Mouse (Mus musculus) liver, adult (tissue): Measurements from ENCODE around the gene Xxylt1.

ENCODE experiments used
- GATA4 ChIP-seq: IDR thresholded peaks from 2 replicates; pipeline ENCODE4 v1.6.1; 2014; ENCODE audit warnings: mild to moderate bottlenecking, low read length; ENCODE audit not compliant: insufficient replicate concordance

Gene Xxylt1

DNA sequence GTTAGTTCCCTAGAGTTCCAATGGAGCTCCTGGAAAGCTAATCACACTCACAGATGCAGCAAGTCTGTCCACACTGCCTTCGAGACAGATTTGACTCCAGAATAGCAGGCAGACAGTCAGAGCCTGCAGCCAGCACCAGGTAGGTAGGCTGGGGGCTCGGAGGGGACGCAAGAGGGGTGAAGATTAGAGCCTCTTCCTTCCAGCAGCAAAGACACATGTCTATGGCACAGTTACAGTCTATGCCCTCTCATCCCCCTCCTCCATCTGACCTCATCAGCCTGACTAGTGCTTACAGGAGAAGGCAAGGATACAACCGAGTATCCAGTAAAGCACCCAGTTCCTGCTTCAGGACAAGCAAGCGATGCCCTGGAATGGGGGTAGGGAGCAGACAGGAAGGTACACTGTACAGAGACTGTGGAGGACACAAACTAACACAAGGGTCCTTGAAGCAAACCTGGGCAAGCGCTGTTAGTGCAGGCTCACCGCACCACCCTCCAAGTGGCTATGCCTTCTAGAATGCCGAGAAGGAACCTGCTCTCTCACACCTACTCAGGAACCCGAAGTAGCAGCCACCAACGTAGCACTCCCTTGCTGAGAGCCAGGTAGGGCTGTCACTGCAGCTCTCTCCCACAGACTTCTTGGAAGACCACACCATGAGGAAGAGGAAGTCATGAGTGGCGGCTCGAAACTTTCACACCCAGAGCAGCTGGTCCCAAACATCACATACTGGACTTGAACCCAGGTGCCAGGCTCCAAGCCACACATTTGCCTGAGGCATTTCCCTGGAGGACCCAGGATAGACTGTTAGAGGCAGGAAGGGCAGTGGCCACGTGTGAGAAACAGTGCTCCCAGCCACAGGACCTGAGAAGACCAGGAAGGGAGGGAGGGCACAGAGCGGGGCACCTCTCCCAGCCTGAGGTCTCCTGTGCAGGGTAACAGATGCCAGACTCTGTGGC is 11.7 kb downstream of the Xxylt1 start:
- TF ChIP-seq GATA4 = no peak

DNA sequence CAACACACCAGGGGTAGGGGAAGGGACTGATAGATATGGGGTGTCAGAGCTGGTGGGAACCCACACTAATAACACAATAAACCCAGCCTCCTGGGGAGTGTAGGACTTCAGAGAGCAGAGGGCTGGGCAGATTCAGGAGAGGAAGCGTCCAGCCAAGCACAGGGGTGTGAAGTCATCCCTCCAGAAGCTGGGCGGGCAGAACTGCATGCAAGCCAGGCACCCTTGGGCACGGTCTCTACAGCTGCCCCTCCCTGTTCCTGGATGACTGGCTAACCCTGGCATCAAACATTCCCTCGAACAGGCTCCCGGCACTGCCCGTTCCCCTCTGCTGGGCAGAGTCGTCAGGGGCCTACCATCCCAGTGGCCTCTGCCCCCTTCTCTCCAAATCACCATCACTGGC is 13.0 kb downstream of the Xxylt1 start:
- TF ChIP-seq GATA4 = no peak

DNA sequence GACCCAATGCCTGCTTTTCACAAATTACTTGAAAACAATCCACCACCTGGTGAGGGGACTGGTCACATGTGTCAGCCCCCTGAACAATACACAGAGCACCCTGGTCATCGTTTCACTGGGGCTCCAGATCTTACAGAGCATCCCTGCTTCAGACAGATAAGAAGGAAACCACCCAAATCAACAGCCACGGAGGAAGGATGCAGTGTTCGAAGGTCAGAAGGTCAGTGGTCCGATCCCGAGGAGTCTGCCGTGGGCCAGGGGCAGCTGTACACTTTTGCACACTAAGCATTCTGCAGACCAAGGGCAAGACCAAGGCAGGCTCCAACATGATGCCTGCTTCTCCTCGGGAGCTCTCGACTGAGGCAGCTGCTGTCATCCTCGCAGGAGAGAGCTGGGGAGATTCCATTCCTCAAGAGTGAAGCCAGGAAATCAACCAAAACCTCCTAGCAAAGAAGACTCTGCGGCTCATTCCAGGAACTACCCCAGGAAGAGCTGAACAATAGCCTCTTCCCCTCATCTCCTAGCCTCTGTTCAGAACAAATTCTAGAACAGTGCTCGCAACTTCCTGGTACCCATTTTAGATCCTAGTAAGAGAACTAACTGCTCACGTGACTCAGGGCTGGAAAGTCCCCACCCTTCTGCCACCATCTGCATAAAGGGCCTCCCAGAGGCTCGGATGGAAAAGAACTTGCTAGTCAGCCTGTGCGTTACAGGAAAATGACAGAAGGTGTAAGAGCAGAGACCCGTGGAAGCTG is 14.7 kb downstream of the Xxylt1 start:
- peak; percentile 51; the same call in 1 of the 2 replicates for TF ChIP-seq GATA4

DNA sequence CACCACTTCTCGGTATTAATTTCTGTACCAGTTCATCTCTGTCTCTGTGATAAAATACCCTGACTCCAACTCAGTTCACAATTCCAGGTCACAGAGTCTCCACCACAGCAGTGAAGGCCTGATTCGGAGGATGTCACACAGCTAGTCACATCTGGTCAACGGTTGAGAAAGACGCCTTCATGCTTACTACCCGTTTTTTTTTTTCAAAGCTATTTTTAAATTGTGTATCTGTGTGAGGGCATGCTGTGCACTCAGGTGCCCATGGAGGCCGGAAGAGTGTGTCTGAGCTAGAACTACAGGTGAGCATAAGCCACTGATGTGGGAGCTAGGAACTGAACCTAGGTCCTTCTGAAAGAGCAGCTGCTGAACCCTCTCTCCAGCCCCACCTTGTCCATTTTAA is 16.4 kb downstream of the Xxylt1 start:
- no peak for TF ChIP-seq GATA4

DNA sequence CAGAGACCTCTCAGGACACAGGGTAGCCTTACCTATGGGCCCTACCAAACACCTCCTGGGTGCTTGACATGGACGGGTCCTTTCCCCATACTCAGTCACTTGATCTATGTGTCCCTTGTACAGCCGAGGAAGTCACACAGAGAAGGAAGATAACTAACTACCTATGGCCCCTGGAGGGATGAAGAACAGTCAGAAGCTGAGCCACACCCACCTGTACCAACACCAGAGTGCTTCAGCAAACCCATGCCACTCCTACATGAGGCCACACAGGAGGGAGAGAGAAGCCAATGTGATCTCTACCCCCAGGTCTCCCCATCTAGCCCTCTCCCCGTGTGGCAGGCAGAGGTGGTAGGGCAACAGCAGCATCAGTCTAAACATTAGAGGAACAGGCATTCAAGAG is 18.3 kb downstream of the Xxylt1 start:
- no peak for TF ChIP-seq GATA4

DNA sequence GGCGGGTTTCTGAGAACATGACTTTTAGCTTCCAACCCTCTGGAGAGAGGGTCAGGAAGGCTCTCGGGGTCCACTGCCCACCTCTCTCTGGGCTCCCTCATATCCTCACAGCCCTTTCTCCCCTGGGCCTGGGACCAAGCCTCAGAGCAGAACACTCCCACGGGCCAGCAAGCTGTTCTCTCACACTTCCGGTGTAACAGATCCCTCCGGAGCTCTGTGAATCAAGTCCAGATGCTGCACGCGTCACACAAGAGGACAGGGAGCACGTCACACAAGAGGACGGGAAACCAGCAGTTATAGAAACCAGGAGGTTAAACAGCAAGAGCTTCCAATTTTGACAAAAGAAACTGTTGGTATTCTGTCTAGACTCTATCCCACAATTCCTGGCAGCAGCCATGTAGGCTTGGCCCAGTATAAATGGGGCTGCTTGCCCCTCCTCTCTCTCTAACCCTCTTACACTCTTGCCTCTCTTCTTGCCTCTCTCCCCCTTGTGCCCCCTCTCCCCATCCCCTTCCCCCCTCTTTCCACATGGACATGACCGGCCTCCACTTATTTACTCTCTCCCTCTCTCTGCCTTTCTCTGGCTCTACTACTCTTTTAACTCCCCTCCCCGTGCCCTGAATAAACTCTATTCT is 19.9 kb downstream of the Xxylt1 start:
- no peak for TF ChIP-seq GATA4

DNA sequence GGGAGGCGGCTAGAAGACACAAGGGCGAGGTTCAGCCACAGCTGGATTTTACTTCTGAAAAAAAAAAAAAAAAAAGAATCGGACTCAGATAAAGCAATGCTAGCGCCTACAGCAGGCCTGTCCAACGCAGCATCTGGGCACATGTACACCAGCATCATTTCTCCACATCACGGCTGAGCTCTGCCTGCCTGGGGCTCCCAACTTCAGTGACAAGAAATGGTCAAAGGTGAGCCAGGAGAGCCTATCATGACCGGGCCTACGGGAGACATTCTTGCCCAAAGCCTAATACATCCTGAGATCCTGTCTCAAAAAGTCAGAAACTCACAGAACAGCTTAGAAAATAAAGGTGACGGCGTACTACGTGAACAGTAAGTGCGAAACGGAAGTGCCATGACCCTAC is 20.5 kb downstream of the Xxylt1 start:
- no peak for TF ChIP-seq GATA4

DNA sequence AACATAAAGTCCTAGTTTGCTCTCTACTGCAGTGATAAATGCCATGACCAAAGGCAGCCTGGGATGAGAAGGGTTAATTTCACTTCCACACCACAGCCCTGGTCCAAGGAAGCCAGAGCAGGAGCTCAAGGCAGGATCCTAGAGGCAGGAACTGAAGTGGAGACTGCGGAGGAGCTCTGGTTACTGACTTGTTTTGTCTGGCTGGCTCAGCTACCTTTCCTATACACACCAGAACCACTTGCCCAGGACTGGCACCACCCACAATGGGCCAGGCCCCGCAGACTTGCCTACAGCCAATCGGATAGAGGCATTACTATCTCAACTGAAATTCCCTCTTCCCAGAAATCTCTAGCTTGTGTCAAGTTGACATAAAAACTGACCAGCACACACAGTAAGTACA is 21.0 kb downstream of the Xxylt1 start:
- TF ChIP-seq GATA4 = no peak

DNA sequence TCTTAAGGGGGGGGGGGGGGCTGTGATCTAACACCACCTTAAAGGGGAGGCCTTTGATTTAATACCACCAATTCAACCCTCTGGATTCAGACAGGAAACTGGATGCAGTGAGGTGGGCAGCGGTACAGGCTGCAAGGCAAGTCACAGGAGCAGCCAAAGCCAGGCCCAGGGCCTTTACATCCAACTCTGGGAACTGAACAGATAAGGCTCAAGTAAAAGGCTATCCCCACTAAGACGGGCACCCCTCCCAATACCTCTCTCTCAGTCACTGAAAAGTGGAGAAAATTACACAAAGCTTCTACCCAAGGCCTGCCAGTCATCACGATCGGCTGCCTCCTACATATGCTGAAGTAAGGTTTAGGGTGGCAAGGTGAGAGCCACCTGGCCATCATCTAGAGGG is 21.5 kb downstream of the Xxylt1 start:
- no peak for TF ChIP-seq GATA4

DNA sequence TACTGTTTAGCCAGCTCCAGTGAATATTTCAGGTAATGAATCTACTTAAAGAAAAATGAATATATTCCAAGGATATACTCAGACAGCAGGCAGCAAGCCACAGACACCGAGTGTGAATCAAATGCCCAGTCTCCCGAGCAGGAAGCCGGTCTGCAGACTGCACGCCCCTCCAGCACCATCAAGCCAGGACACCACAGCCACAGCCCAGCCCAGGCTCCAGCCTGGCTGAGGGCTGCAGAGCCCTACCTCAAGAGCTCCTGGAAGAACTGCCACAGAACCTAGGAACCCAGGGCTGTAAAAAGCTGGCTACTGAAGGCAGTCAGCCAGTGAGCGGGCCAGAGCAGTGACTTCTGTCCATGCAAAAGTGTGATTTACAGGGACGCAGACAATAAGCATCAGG is 28.4 kb downstream of the Xxylt1 start:
- TF ChIP-seq GATA4 = no peak

DNA sequence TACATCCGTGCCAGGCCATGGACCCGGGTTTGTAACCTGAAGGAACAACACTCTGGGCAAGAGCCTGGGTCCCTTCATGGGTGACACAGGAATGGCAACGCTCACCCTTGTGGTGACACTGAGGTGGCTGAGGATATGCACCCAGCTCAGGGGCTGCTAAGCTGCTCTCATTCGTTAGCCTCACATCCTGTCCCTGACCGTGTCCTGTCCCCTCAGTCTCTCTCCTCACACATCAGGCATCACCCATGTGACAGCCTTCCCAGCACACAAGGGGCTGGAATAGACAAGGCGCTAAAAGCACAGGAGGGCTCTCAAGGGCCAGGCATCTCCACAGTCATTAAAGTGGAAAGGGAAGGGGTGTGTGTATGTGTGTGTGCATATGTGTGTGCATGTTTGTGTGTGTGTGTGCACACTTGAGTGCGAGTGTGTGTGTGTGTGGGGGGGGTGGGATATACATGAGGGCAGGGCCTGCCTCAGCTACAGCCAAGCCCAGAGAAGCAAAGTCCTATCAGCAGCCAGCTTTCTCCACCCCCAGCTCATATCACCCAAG is 29.0 kb downstream of the Xxylt1 start:
- TF ChIP-seq GATA4 = no peak

DNA sequence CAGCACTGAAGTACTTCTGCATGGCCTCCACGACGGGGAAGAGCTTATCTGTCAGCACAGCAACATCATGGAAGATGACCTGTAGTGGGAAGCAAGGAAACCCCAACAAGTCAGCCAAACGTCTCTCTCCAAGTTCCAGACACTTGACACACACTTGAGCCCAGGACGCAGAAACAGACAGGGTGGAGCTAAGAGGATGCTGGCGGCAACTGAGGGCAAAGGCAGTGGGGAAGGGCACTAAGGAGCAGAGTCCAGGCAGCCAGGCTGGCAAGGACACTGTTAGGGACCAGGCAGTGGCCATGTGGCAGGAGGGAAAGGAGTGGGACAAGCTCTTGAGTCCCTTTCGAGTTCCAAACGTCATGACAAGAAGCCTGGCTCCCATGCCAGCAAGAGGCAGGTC is 30.5 kb downstream of the Xxylt1 start:
- no peak for TF ChIP-seq GATA4

DNA sequence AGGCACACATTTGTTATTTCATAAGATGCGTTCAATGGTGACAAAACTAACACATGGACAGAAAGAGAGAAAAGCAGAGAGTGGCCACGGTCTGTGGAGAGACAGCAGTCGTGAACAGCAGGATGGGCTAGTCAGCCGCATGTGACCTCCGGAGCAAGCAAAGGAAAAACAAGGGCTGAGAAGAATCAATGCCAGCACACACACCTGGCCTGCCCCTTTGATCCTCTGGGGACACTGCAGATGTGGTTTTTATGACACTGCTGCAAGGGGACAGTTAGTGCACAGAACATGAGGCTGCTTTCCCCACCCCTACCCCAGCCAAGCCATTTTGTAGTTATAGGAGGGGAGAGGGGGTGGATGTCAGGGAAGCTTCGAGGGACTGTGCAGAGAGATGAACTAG is 33.0 kb downstream of the Xxylt1 start:
- no peak for TF ChIP-seq GATA4

DNA sequence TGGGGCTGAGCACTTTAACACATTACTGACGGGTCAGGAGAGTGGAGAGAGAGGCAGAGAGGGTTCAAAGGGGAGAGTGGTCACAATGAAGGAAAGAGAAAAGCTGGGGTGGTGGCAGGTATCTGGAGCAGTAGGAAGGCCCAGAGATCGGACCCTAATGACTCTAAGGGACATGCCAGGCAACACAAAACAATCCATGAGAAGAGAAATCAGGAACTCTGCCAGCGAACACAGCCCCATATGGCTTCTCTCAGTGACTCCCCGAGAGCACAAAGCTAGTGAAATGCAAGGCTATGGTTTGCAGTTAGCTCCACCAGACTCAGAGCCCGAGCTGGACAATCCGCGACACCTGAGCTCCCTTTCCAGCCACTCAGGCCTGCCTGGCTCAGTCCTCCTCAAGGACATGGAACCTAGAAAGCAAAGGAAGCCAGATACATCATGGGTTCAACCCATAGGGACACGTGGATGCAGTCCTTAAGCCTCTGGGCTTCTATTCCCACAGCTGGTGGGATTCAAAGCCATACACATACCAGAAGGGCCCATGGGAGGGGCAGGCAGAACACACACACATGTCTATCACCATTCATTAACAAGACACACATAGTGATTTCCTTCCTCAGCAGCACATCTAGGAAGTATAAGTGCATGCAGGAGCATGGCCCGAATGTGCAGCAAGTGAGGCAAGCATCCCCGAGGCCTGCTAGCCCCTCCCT is 33.9 kb downstream of the Xxylt1 start:
- TF ChIP-seq GATA4 = no peak

DNA sequence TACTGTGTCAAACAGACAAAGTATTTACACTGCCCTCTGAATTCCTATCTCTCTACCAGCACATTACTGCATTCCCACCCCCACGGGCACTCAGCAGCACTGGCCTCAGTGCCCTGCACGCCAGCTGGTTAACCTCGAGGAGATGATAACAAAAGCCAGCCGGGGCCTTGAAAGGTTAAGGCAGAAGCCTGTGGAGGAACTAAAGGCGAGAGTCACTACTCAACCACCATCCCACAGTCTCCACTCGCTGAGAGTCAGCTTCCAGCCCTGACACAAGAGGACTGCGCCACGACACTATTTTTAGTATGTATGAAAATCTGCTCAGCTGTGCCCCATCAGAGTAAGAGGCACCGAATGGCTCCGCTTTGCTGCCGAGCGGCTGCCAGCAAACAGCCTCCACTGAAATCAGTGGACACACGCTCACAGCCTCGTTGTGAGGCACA is 35.0 kb downstream of the Xxylt1 start:
- no peak for TF ChIP-seq GATA4
